Mouse (Mus musculus): ENCODE results near the gene Mtch1. TPM values are rescaled to one million over a fixed set of nuclear protein-coding genes. Genes with fewer than 3 reads are reported as not detected.

The Mtch1 gene
- polyA plus RNA-seq, 1 experiment from 2014 or later, result 49.0 TPM

GRCm38 (mm10) chr17:29301421-29301820 is 46.3 kb downstream of the Mtch1 start:
- H3K4me2 ChIP-seq (ENCODE audit: low read depth, low read length), result no peak overlapping the region

GRCm38 (mm10) chr17:29300926-29301325 is 46.8 kb downstream of the Mtch1 start:
- Histone ChIP-seq H3K9me3 (ENCODE audit: low read length) (no peaks in the 10 kb centered on the region), H3K36me3 (replicated peaks; ENCODE audit: insufficient read depth, low read length) (peaks cover 54% of the 10 kb centered on the region), H3K9ac (replicated peaks) (no peak overlapping the region), H3K4me2 (ENCODE audit: low read depth, low read length) (no peak overlapping the region), H3K4me1 (ENCODE audit: insufficient read depth) (peaks cover 33% of the 10 kb centered on the region), H3K27ac (ENCODE audit: low read depth) (no peak overlapping the region), H3K4me3 (ENCODE audit: low read depth, low read length) (no peak overlapping the region), H3K27me3 (ENCODE audit: insufficient read depth, low read length) (no peaks in the 10 kb centered on the region)
- 88% methylated on average over 7 of the region's 7 CpGs for WGBS (ENCODE audit: insufficient replicate concordance)
- TF ChIP-seq CTCF (IDR thresholded peaks at IDR 0.05; ENCODE audit: low read depth) (no peak), EP300 (IDR thresholded peaks at IDR 0.05; ENCODE audit: low read depth) (no peak)
- DNase-seq (no peak), ATAC-seq (no peak)

More at GRCm38 (mm10) chr17:29301421-29301820, 46.3 kb downstream of the Mtch1 start:
- no peak overlapping the region for H3K27ac ChIP-seq (ENCODE audit: low read depth)
- no peak overlapping the region for H3K4me3 ChIP-seq (ENCODE audit: low read depth, low read length)
- WGBS (ENCODE audit: insufficient replicate concordance), result 92% methylated on average over 6 of the region's 6 CpGs
- H3K36me3 ChIP-seq (replicated peaks; ENCODE audit: insufficient read depth, low read length), result peaks cover 50% of the 10 kb centered on the region
- ATAC-seq, result no peak
- H3K27me3 ChIP-seq (ENCODE audit: insufficient read depth, low read length), result no peaks in the 10 kb centered on the region
- H3K4me1 ChIP-seq (ENCODE audit: insufficient read depth), result peaks cover 29% of the 10 kb centered on the region
- TF ChIP-seq EP300 (IDR thresholded peaks at IDR 0.05; ENCODE audit: low read depth), result no peak
- no peak for TF ChIP-seq CTCF (IDR thresholded peaks at IDR 0.05; ENCODE audit: low read depth)
- H3K9ac ChIP-seq (replicated peaks), result no peak overlapping the region
- H3K9me3 ChIP-seq (ENCODE audit: low read length), result no peaks in the 10 kb centered on the region
- DNase-seq, result no peak

- Histone ChIP-seq H3K9me3 (ENCODE audit: low read length) (no peaks in the 10 kb centered on the region), H3K4me1 (ENCODE audit: insufficient read depth) (peaks cover 25% of the 10 kb centered on the region), H3K4me2 (ENCODE audit: low read depth, low read length) (no peak overlapping the region), H3K4me3 (ENCODE audit: low read depth, low read length) (no peak overlapping the region), H3K27ac (ENCODE audit: low read depth) (no peak overlapping the region), H3K27me3 (ENCODE audit: insufficient read depth, low read length) (no peaks in the 10 kb centered on the region), H3K9ac (replicated peaks) (no peak overlapping the region), H3K36me3 (replicated peaks; ENCODE audit: insufficient read depth, low read length) (peaks cover 63% of the 10 kb centered on the region)
- WGBS (ENCODE audit: insufficient replicate concordance), result 91% methylated on average over 4 of the region's 4 CpGs
- DNase-seq (no peak), ATAC-seq (no peak)
- TF ChIP-seq EP300 (IDR thresholded peaks at IDR 0.05; ENCODE audit: low read depth) (no peak), CTCF (IDR thresholded peaks at IDR 0.05; ENCODE audit: low read depth) (no peak)
Measured at GRCm38 (mm10) chr17:29299282-29299681, 48.5 kb downstream of the Mtch1 start.

- TF ChIP-seq EP300 (IDR thresholded peaks at IDR 0.05; ENCODE audit: low read depth) (no peak), CTCF (IDR thresholded peaks at IDR 0.05; ENCODE audit: low read depth) (0 out of 2 replicates have a peak, but pooled peaks have one; percentile 11)
- no peak overlapping the region for H3K9ac ChIP-seq (replicated peaks)
- H3K36me3 ChIP-seq (replicated peaks; ENCODE audit: insufficient read depth, low read length), result peaks cover 73% of the 10 kb centered on the region
- 73% methylated on average over 6 of the region's 6 CpGs for WGBS (ENCODE audit: insufficient replicate concordance)
- H3K4me3 ChIP-seq (ENCODE audit: low read depth, low read length), result no peak overlapping the region
- H3K27me3 ChIP-seq (ENCODE audit: insufficient read depth, low read length), result no peaks in the 10 kb centered on the region
- DNase-seq, result no peak
- no peak overlapping the region for H3K4me2 ChIP-seq (ENCODE audit: low read depth, low read length)
- peaks cover 20% of the 10 kb centered on the region for H3K4me1 ChIP-seq (ENCODE audit: insufficient read depth)
- no peak overlapping the region for H3K27ac ChIP-seq (ENCODE audit: low read depth)
- no peak for ATAC-seq
- H3K9me3 ChIP-seq (ENCODE audit: low read length), result no peaks in the 10 kb centered on the region
Measured at GRCm38 (mm10) chr17:29297813-29298212, 49.9 kb downstream of the Mtch1 start.

- H3K9me3 ChIP-seq (ENCODE audit: low read length), result no peaks in the 10 kb centered on the region
- ATAC-seq (no peak), DNase-seq (no peak)
- H3K9ac ChIP-seq (replicated peaks), result no peak overlapping the region
- H3K4me3 ChIP-seq (ENCODE audit: low read depth, low read length), result no peak overlapping the region
- no peaks in the 10 kb centered on the region for H3K27me3 ChIP-seq (ENCODE audit: insufficient read depth, low read length)
- H3K4me1 ChIP-seq (ENCODE audit: insufficient read depth), result peaks cover 17% of the 10 kb centered on the region
- peaks cover 73% of the 10 kb centered on the region for H3K36me3 ChIP-seq (replicated peaks; ENCODE audit: insufficient read depth, low read length)
- no peak overlapping the region for H3K27ac ChIP-seq (ENCODE audit: low read depth)
- no peak overlapping the region for H3K4me2 ChIP-seq (ENCODE audit: low read depth, low read length)
- WGBS (ENCODE audit: insufficient replicate concordance), result 76% methylated on average over 10 of the region's 10 CpGs
- TF ChIP-seq CTCF (IDR thresholded peaks at IDR 0.05; ENCODE audit: low read depth) (no peak), EP300 (IDR thresholded peaks at IDR 0.05; ENCODE audit: low read depth) (no peak)
Measured at GRCm38 (mm10) chr17:29297321-29297720, 50.4 kb downstream of the Mtch1 start.

GRCm38 (mm10) chr17:29295835-29296234 is 51.9 kb downstream of the Mtch1 start:
- Histone ChIP-seq H3K4me2 (ENCODE audit: low read depth, low read length) (no peak overlapping the region), H3K4me3 (ENCODE audit: low read depth, low read length) (no peak overlapping the region), H3K9ac (replicated peaks) (no peak overlapping the region), H3K4me1 (ENCODE audit: insufficient read depth) (peaks cover 15% of the 10 kb centered on the region), H3K9me3 (ENCODE audit: low read length) (no peaks in the 10 kb centered on the region), H3K27me3 (ENCODE audit: insufficient read depth, low read length) (no peaks in the 10 kb centered on the region), H3K27ac (ENCODE audit: low read depth) (peak overlapping the region; percentile 18; the same call in 1 of the 2 replicates), H3K36me3 (replicated peaks; ENCODE audit: insufficient read depth, low read length) (peaks cover 70% of the 10 kb centered on the region)
- TF ChIP-seq CTCF (IDR thresholded peaks at IDR 0.05; ENCODE audit: low read depth), result no peak
- TF ChIP-seq EP300 (IDR thresholded peaks at IDR 0.05; ENCODE audit: low read depth), result no peak
- WGBS (ENCODE audit: insufficient replicate concordance), result 64% methylated on average over 5 of the region's 5 CpGs
- ATAC-seq, result peak; percentile 43; the same call in 1 of the 2 replicates
- no peak for DNase-seq
